Mouse (Mus musculus) E14TG2a.4 (cell line): ENCODE results near the gene Zfp2.

Experiments
- CTCF ChIP-seq: conservative IDR thresholded peaks from 2 replicates; pipeline ENCODE4 v1.5.1; 2014; ENCODE audit warnings: low read length
- POU5F1 ChIP-seq: IDR thresholded peaks from 2 replicates; pipeline ENCODE4 v1.6.1; 2014; ENCODE audit warnings: low read length, borderline replicate concordance

GRCm38 (mm10) chr11:50938435-50938834 lies 22.5 kb upstream of the Zfp2 start:
- TF ChIP-seq CTCF: no peak
- no peak for TF ChIP-seq POU5F1
